Mouse (Mus musculus): ENCODE measurements at regions not wholly inside any gene's neighbourhood (a gene's known extent, or its start where the extent isn't known, plus 50 kb on each side); places are given as distances from the start of the nearest gene placed in this dataset.
"Not testable (repeated sequence)": the region's sequence is repeated elsewhere in the genome, so short reads cannot be mapped to it uniquely, and the experiment has no call there.

GRCm38 (mm10) chr13:3216070-3216469 is 321.8 kb upstream of the Gdi2 start:
- DNase-seq = peak; percentile 5

GRCm38 (mm10) chr13:3221005-3221621 is 316.8 kb upstream of the Gdi2 start:
- DNase-seq = not testable (repeated sequence)

- no peak for DNase-seq
Measured at GRCm38 (mm10) chr13:3221622-3222021, 316.2 kb upstream of the Gdi2 start.

- DNase-seq = no peak
Measured at GRCm38 (mm10) chr13:3258379-3258778, 279.5 kb upstream of the Gdi2 start.

- DNase-seq = not testable (repeated sequence)
Measured at GRCm38 (mm10) chr13:3276130-3276529, 261.7 kb upstream of the Gdi2 start.
